Mouse (Mus musculus): ENCODE results near the gene Abraxas1.

Gene Abraxas1

GRCm38 (mm10) chr5:100820483-100821184, at the start of gene Abraxas1:
Gene Abraxas1, minus strand, starts transcription at chr5:100820965.
- peak; percentile 79 to 85 for DNase-seq

GRCm38 (mm10) chr5:100869197-100869895, 48.6 kb upstream of the Abraxas1 start:
- DNase-seq, result no peak

- peak in 1 of 2 experiments; percentile 33 for DNase-seq
Measured at GRCm38 (mm10) chr5:100866183-100866582, 45.4 kb upstream of the Abraxas1 start.

GRCm38 (mm10) chr5:100864438-100864837, 43.7 kb upstream of the Abraxas1 start:
- DNase-seq, result peak; percentile 22 to 51

GRCm38 (mm10) chr5:100863091-100863490, 42.3 kb upstream of the Abraxas1 start:
- no peak for DNase-seq

- no peak for DNase-seq
Measured at GRCm38 (mm10) chr5:100861811-100862210, 41.0 kb upstream of the Abraxas1 start.

GRCm38 (mm10) chr5:100861140-100861539, 40.4 kb upstream of the Abraxas1 start:
- no peak for DNase-seq

GRCm38 (mm10) chr5:100860417-100861053, 39.8 kb upstream of the Abraxas1 start:
- DNase-seq, result peak; percentile 4 to 17

GRCm38 (mm10) chr5:100856552-100856951, 35.8 kb upstream of the Abraxas1 start:
- no peak for DNase-seq

GRCm38 (mm10) chr5:100853963-100854362, 33.2 kb upstream of the Abraxas1 start:
- DNase-seq, result no peak

- DNase-seq, result no peak
Measured at GRCm38 (mm10) chr5:100847143-100847542, 26.4 kb upstream of the Abraxas1 start.

- peak; percentile 11 to 20 for DNase-seq
Measured at GRCm38 (mm10) chr5:100846599-100846920, 25.8 kb upstream of the Abraxas1 start.

GRCm38 (mm10) chr5:100845848-100846598, 25.3 kb upstream of the Abraxas1 start:
- DNase-seq, result peak; percentile 46 to 55

GRCm38 (mm10) chr5:100845485-100845847, 24.7 kb upstream of the Abraxas1 start, which contains the start of gene Gpat3:
Gene Gpat3, plus strand, starts transcription at chr5:100845713.
- DNase-seq, result peak; percentile 20 to 32

- no peak for DNase-seq
Measured at GRCm38 (mm10) chr5:100844485-100844884, 23.7 kb upstream of the Abraxas1 start.

- DNase-seq, result no peak
Measured at GRCm38 (mm10) chr5:100837907-100838306, 17.1 kb upstream of the Abraxas1 start.

GRCm38 (mm10) chr5:100835862-100836538, 15.2 kb upstream of the Abraxas1 start:
- no peak for DNase-seq

- no peak for DNase-seq
Measured at GRCm38 (mm10) chr5:100833841-100834240, 13.1 kb upstream of the Abraxas1 start.

- no peak for DNase-seq
Measured at GRCm38 (mm10) chr5:100832680-100833079, 11.9 kb upstream of the Abraxas1 start.

GRCm38 (mm10) chr5:100828701-100829100, 7.9 kb upstream of the Abraxas1 start:
- DNase-seq, result no peak

- DNase-seq, result no peak
Measured at GRCm38 (mm10) chr5:100826531-100826930, 5.8 kb upstream of the Abraxas1 start.

- DNase-seq, result peak in 1 of 2 experiments; percentile 9
Measured at GRCm38 (mm10) chr5:100825975-100826374, 5.2 kb upstream of the Abraxas1 start.

- DNase-seq, result no peak
Measured at GRCm38 (mm10) chr5:100822826-100823225, 2.1 kb upstream of the Abraxas1 start.

All from kidney, adult 8-10 months (tissue).